Mouse (Mus musculus) layer of hippocampus, adult 18-20 months (tissue): Measurements from ENCODE around the gene Lbx2. TPM values are rescaled to one million over a fixed set of nuclear protein-coding genes. Genes with fewer than 3 reads are reported as not detected.

ENCODE experiments used
- DNase-seq, 2 experiments: peaks; one replicate each; pipeline ENCODE4 v3.0.0; 2022; ENCODE audit warnings: low spot score in 2 of 2
- total RNA-seq, 2 experiments: library from RNA; stranded (reverse); gene quantifications; 2 replicates each; pipeline ENCODE4 v1.2.3; 2021

Gene Lbx2
- total RNA-seq, 2 experiments from 2014 or later: not detected

DNA sequence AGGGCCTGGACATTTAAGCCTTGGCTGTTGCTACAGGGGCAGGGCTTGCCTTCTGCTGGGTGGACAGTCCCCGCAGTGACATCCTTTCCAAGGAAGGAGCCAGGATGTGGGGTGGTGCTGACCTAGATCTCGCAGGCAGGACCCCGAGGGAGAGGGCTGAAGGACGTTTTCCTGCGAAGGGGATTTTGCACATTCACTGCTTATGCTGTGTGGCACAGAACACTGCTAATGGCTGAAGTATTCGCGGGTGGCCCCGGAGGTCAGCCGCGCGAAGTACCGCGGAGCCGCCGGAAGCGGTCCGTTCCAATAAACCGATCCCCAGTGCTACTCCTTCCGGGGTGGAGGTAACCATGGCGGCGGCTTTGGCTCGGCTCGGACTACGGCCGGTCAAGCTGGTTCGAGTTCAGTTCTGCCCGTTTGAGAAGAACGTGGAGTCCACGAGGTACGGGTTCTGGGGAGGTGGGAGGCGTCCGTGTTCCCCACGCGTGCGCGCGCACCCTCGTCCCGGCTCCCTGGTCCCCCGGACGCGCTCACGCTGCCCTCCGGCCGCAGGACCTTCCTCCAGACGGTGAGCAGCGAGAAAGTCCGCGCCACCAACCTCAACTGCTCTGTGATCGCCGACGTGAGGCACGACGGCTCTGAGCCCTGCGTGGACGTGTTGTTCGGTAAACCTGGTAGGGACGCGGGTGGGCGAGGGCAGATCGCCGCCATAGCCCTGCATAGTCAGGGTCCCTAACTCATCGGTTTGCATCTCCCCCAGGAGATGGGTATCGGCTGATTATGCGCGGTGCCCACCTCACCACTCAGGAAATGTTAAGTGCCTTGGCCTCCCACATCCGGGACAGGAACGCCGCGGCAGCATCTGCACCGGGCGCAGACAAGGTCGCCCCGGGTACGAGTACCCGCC, 22.8 kb downstream of the Lbx2 start, which contains the start of gene Mrpl53:
Gene Mrpl53 (plus strand): TSS at position 279 of the 907 bp plus-strand sequence.
- DNase-seq: peak; percentile 68 to 79

DNA sequence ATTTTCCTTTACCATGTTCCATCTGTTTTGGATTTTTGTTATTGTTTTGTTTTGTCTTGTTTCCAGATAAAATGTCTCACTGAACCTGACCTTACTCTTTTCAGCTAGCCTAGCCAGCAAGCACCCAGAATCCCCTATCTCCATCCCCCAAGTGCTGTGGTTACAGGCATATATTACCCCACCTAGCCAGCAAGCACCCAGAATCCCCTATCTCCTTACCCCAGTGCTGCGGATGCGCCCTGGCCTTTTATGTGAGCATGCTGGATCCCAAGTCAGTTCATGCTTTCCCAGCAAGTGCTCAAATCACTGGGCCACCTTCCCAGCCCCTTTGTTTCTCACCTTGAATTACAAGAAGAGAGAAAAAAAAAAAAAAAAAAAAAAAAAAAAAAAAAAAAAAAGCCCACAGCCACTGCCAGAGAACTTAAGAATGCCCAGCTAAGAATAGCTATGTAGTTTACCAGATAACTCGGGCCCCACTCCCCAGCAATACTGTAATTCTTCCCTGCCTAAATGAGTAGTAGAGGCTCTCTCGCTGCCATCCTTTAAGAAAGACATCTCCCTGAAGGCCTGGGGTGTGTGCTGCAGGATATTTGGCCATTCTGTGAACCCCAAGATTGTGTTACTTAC, 25.5 kb downstream of the Lbx2 start:
- no peak for DNase-seq

DNA sequence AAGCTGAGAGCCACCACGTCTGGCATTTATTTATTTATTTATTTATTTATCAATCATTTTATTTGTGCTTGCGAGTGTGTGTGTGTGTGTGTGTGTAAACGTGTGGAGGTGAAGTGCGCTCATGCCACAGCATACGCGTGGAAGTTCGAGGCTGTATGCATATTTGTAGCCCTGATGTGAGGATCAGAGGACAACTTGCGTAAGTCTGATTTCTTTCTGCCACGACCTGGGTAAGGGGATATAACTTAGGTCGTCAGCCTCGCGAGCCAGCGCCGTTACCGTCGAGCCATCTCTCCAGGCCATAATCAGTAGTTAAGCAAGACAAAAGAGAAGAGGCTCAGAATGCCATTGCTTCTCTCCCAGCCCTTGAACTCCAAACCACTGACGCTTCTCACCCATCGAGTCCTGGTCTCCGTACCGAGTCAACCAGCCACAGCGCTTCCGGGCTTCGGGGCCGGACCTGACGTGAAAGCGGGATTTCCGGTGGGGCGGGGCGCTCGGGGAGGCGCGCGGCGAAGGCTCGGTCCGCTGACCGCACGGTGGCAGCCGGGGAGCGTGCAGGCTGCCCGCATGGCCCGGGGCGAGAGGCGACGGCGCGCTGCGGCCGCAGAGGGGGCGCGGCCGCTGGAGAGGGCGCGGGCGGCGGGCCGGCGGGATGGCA, 29.0 kb downstream of the Lbx2 start, which contains the start of gene Mogs:
Gene Mogs (plus strand): TSS at position 486 of the 661 bp plus-strand sequence.
- peak; percentile 88 to 93 for DNase-seq

DNA sequence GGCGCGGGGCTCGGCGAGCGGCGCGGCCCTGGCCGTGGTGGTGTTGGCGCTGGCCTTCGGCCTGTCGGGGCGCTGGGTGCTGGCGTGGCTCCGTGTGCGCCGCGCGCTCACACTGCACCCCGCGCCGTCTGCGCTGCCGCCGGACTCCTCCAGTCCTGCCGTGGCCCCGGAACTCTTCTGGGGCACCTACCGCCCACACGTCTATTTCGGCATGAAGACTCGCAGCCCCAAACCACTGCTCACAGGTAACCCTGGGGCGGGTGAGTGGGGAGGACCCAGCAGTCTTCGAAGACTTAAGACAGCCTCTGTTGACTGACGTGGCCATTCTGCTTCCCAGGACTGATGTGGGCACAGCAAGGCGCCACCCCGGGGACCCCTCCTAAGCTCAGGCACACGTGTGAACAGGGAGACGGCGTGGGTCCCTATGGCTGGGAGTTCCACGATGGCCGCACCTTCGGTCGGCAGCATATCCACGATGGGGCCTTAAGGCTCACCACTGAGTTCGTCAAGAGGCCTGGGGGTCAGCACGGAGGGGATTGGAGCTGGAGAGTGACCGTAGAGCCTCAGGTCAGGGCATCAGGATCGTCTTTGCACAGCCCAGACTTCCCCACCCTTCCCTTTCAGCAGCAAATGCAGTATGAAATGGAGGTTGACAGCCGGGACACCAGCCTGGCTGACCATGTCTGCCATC, 29.7 kb downstream of the Lbx2 start:
- no peak for DNase-seq

DNA sequence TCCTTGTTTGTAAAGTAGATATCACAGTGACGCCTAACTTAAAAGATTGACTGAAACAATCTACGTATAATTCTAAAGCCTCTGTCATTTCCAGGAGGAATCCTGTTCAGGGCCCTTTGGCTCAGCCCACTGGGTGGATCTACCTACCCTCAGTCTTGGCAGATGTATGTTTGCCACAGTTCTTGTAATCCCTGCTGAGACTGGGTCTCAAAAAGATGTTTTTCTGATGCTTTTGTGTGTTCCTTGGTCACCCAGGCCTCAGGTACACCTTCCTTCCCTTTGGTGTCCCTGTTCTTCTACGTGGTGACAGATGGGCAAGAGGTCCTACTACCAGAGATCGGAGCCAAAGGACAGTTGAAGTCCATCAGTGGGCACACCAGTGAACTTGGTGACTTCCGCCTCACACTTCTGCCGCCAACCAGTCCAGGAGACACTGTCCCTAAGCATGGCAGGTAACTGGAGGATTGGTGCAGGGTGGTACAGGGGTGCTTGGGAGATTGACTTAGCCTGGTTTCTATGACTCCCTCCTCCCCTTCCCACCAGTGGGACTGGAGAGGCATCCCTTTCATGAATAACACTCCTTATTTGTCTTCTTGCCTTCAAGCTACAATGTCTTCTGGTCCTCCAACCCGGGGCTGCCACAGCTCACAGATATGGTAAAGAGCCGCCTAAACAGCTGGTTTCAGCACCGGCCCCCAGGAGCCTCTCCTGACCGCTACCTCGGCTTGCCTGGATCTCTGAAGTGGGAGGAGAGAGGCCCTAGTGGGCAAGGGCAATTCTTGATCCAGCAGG, 30.4 kb downstream of the Lbx2 start:
- no peak for DNase-seq

DNA sequence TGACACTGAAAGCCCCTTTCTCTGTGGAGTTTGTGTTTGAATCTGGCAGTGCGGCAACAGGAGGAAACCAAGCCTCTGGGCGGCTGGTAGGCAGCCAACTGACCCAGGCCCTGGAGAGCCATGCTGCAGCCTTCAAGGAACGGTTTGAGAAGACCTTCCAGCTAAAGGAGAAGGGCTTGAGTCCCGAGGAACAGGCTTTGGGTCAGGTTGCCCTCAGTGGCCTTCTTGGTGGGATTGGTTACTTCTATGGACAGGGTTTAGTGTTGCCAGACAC, 30.9 kb downstream of the Lbx2 start:
- no peak for DNase-seq

DNA sequence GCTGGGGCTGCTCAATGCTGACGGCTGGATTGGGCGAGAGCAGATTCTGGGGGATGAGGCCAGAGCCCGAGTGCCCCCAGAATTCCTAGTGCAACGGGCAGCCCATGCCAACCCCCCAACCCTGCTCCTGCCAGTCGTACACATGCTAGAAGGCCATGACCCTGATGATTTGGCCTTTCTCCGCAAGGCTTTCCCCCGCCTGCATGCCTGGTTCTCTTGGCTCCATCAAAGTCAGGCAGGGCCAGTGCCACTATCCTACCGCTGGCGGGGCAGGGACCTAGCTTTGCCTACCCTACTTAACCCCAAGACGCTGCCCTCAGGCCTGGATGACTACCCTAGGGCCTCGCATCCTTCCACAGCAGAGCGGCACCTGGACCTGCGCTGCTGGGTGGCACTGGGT, 31.4 kb downstream of the Lbx2 start:
- DNase-seq: no peak

DNA sequence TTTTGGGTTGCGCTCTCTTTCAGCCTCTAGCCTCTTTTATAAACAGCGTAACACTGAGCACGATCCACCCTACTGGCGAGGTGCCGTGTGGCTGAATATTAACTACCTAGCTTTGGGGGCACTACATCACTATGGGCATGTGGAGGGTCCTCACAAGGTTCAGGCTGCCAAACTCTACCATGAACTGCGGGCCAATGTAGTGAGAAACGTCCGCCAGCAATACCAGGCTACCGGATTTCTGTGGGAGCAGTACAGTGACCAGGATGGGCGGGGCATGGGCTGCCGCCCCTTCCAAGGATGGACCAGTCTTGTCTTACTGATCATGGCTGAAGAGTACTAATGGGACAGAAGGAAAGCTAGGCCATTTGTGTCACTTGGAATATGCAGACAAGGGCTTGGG, 32.2 kb downstream of the Lbx2 start:
- no peak for DNase-seq

DNA sequence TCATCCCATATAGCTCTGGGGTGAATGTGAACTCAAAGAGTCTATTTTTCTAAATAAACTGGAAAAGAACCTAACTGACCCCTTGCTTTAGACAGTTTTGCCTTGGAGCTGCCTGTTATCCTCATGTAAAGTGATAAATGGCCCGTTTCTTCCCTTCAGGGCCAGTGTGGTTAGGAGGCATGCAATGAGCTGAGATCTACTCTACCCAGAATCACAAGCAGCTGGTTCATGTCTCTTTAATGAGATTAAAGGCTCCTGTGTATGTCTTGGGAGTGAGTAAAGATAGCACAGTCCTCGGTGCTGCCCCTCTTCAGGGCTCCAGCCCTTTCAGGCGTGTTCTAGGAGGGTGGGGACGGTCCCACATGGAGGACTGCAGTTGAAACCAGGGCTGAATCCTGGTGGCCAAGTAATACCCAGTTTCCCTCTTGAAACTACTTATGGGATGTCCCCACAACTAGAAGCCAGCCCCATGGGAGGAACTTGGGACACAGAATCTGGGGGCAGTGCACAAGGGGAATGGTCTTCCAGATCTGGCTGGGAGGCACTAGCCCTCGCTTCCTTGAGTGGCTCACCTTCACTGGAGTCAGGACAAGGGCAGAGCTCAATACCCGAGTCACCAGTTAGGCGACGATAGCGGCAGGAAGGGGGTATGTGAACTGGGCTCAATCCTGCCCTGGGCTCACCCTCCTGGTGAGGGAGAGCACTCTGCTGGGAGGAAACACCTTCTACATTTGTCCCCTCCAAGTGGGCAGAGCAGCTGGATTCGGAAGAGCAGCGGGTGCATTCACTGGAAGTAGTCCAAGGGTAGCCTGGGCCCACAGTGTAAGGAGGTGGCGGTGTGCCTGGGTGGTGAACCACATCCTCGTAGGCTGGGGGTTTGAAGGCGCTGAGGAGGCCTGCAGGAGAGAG, 32.9 kb downstream of the Lbx2 start:
- no peak for DNase-seq

DNA sequence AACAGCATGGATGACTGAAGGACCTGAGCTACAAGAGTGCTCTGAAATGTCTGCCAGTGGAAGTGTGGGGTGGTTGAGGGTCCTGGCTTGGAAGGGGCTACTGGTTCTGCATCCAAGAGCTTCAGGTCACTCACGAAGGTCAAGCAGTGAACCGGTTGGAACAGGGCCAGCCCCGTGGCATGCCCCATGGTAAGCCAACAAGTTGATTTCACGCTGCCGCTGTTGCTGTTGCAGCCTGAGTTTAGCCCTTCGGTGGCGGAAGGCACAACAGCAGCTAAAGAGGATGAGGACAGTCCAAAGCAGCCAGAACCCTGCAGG, 33.5 kb downstream of the Lbx2 start:
- no peak for DNase-seq

DNA sequence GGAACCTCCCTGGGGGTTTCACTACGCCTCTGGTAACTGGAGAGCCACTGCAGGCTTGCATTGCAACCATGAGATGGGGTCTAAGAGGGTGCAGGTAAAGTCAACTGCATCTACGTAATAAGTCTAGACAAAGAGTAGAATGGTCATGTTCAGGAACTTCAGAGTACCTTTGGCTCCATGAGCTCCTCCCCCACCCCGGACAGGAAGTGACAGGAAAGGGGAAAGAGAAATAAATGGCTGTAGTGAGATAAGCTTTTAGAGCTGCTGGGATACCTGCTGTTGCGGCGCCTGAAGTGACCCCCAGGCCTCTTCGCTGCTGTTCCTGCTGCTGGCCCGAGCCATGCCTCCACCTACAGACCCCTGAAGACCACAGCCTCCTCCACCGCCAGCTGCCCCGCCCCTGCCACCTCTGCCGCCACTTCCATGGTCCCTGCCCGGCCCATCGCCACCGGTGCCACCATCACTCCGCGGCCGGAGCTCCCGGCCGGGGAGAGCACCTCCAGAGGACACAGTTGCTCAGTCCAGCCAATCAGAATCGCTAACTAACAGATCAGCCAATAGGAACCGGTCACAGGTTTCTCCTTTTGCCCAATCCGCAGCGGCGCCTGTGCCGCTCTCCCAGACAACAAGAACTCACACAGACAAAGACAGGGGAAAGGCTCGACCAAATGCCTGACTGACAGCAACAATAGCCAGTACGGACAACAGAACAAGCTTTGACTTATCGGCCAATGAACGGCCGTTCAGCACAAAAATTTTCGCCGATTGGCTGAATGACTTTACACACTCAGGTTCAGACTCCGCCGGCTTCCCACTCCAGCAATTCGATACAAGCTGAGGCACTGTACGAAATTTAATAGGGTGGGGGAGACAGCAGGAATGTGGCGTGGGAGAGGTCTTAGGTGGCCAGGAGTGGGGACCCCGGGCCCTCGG, 35.0 kb downstream of the Lbx2 start, which contains the start of gene Wbp1:
Gene Wbp1 (minus strand): TSS at position 630 of the 933 bp plus-strand sequence.
- peak; percentile 97 to 99 for DNase-seq

DNA sequence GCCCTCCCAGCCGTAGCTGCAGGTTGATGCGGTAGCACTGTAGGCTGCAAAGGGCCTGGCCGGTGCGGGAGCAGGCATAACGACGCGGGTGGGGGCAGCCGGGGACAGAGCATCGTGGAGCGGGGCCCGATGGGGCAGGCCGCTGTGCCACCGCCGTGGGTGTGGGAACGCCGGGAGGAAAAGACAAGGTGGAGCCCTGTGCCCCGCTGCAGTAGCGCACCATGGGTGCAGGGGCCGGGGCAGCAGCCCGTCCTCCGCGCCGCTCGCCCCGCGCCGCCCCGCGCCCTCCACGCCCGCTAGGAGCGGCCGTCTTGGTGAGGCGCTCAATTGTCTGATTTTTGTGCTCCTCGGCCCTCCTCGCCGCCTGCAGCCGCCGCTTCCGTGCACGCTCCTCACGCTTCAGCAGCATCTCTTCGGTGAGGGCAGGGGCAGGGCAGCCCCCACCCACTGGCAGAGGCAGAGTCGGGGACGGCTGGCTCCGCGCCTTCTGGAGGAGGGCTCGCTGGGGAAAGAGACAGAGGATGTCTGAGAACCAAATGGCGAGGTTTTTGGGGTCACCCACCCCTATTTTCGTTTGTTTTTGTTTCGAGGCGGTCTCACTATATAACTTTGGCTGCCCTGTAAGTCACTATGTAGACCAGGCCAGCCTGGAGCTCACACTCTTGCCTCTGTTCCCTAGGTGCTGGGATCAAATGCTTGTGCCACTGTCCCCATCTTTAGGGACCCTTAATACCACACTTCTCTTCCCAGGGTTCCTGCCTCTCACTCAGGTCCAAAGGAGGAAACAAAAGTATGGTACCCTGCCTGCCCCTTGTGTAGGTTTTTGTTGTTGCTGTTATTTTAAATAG, 35.9 kb downstream of the Lbx2 start:
- DNase-seq: no peak

DNA sequence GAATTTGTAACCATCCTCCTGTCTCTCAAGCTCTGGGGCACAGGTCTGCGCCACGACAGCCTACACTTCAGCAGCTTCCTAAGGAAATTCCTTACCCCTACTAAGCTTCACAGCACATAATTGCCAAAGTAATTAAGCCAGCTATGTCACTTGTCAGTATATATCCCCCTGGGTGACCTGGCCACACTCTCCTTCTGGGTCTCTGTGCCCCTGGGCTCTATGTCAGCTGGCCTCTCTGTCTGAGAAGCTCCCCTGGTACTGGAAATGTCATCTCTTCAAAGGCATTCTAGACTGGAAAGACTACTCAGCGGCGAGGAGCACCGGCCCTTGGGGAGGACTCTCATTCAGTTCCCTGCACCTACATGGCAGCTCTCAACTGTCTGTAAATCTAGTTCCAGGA, 36.8 kb downstream of the Lbx2 start:
- no peak for DNase-seq

DNA sequence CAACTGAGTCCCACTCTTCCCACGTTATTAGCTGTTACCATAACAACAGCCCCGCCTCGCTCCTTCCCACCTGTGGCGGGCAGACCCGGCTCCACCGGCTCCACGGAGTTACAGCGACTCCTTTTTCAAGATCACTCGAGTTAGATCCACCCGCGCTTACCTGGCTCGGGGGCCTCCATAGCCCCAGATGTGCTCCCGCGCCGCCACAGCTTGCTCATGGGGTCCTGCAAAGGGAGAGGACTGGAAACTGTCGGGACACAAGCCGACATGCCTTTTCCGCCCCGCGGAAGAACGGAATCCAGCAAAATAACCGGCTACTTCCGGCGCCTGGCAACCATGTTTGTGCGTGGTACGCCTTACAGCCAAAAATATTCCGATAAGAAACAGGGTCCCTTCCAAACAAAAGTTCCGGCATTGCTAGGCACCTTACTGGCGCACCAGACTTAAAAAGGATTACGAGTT, 38.7 kb downstream of the Lbx2 start:
- DNase-seq: peak; percentile 82 to 93

DNA sequence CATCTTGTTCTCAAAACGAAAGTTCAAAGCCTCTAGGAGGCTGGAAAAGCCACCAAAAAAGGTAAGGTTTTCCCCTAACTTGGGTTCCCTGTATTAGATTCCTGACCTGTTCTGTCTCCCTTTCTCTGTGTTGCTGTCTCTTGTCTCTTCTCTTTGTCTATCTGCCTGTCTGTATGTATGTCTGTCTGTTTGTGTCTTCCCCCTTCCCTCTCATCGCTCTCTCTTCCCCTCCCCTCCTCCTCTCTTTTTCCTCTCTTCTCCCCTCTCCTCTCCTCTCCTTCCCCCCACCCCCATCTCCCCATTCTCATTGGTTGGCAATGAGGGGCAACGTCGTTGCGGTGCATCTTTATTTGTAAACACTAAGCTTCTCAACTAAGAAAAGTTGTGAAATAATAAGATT, 39.2 kb downstream of the Lbx2 start, which contains the start of gene Ino80b:
Gene Ino80b (minus strand): TSS at position 101 of the 400 bp plus-strand sequence.
- DNase-seq: no peak

DNA sequence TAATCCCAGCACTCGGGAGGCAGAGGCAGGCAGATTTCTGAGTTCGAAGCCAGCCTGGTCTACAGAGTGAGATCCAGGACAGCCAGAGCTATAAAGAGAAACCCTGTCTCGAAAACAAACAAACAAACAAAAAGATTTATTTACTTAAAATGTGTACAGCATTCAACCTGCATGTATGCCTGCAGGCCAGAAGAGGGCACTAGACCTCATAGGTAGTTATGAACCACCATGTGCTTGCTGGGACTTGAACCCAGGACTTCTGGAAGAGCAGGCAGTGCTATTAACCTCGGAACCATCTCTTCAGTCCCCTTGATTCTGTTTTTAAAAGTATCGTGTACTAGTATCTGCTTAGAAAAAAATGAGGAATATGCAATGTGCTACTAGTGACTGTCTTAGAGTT, 41.3 kb downstream of the Lbx2 start:
- no peak for DNase-seq

DNA sequence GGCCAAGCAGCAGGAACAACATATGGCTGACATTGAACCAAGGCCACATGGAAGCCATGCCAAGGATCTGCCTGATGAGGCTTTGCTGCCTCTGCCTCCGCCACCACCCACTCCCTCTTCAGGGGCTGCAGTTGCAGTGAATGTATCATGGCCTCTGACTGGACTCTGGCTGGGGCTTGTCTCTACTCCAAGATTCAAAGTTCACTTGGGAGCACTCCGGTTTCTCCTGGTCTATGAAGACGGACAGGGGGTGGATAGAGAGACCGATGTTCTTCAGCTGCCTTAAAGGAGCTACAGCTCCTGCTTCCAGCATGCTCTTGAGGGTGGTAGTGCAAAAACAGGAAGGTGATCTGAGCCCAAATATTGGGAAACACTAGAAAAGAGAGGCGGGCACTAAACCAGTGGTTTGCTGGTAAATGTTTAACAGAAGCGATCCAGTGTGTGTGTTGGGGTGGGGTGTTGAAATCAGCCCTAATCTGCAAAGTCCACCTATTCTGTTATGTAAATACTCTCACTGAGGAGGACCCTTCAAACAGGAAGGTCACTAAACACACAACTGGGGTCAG, 45.4 kb downstream of the Lbx2 start:
- DNase-seq: no peak
